Mouse (Mus musculus) intestine, postnatal 0 days (tissue): ENCODE measurements around the gene Satb1. TPM values are rescaled to one million over a fixed set of nuclear protein-coding genes. Genes with fewer than 3 reads are reported as not detected.

ENCODE experiments used
- ATAC-seq: fragments of 200-750 bp; cut with Nextera tagmentation; 2 replicates; pipeline ENCODE4 v1.8.0; 2017; ENCODE audit warnings: mild to moderate bottlenecking, moderate TSS enrichment, moderate library complexity
- H3K27ac ChIP-seq: fragments of 300-500 bp; sonication (generic); 2 replicates; pipeline ENCODE4 v1.5.1; 2014; ENCODE audit warnings: mild to moderate bottlenecking, low read depth, low read length, moderate library complexity
- H3K27me3 ChIP-seq: fragments of 300-500 bp; sonication (generic); replicated peaks from 2 replicates; pipeline ENCODE4 v1.6.1; 2014; ENCODE audit warnings: low read length, mixed read lengths; ENCODE audit not compliant: control insufficient read depth, insufficient read depth
- H3K36me3 ChIP-seq: fragments of 300-500 bp; sonication (generic); 2 replicates; pipeline ENCODE4 v1.6.1; 2014; ENCODE audit warnings: mild to moderate bottlenecking, moderate library complexity; ENCODE audit not compliant: control insufficient read depth, insufficient read depth
- H3K4me1 ChIP-seq: fragments of 300-500 bp; sonication (generic); replicated peaks from 2 replicates; pipeline ENCODE4 v1.6.1; 2014; ENCODE audit warnings: antibody characterized with exemption, low read length, mixed read lengths; ENCODE audit not compliant: control insufficient read depth, insufficient read depth
- H3K4me2 ChIP-seq: fragments of 300-500 bp; sonication (generic); replicated peaks from 2 replicates; pipeline ENCODE4 v1.6.1; 2014; ENCODE audit warnings: low read depth, mild to moderate bottlenecking, moderate library complexity
- H3K4me3 ChIP-seq: fragments of 300-500 bp; sonication (generic); 2 replicates; pipeline ENCODE4 v1.5.1; 2014; ENCODE audit warnings: low read depth, low read length
- H3K9ac ChIP-seq: fragments of 300-500 bp; sonication (generic); 2 replicates; pipeline ENCODE4 v1.6.1; 2014; ENCODE audit warnings: mild to moderate bottlenecking, low read depth, low read length
- H3K9me3 ChIP-seq: fragments of 300-500 bp; sonication (generic); 2 replicates; pipeline ENCODE4 v1.6.1; 2016; ENCODE audit warnings: mixed run types; ENCODE audit not compliant: control insufficient read depth
- CTCF ChIP-seq: sonication (generic); IDR thresholded peaks from 2 replicates; pipeline ENCODE4 v1.5.1; 2016; ENCODE audit warnings: low read depth, mild to moderate bottlenecking, control low read depth, antibody characterized with exemption, moderate library complexity
- WGBS: fragments of 180-500 bp; shearing (Covaris S2); extraction: QIAGEN DNeasy Blood & Tissue Kit; methylation state at CpG from one replicate; pipeline ENCODE4 v1.1.7; 2014; 5-methylcytosine and 5-hydroxymethylcytosine counted together
- polyA plus RNA-seq: library from polyadenylated mRNA; unstranded; fragments of >200 nt; fragmentation: Nextera tagmentation; extraction: Ambion mirVana; gene quantifications from 2 replicates; pipeline ENCODE4 v1.2.1, GENCODE M21; 2015

Satb1 gene
- polyA plus RNA-seq, 1 experiment from 2014 or later, result 2.0 TPM

GRCm38 (mm10) chr17:51812261-51812941, 20.7 kb downstream of the Satb1 start:
- H3K36me3 ChIP-seq, result no peaks in the 10 kb centered on the region
- peak; percentile 28; the same call in 1 of the 2 replicates for ATAC-seq
- peak overlapping the region; percentile 65 for H3K9ac ChIP-seq
- no peak for TF ChIP-seq CTCF
- no peak overlapping the region for H3K27ac ChIP-seq
- H3K9me3 ChIP-seq, result no peaks in the 10 kb centered on the region
- H3K27me3 ChIP-seq, result peaks cover 28% of the 10 kb centered on the region; the same call in 1 of the 2 replicates
- peak overlapping the region; percentile 76 for H3K4me3 ChIP-seq
- WGBS, result 0% methylated on average over 23 of the region's 48 CpGs
- H3K4me2 ChIP-seq, result peak overlapping the region; percentile 98
- no peaks in the 10 kb centered on the region for H3K4me1 ChIP-seq

- Histone ChIP-seq H3K27me3 (peaks cover 28% of the 10 kb centered on the region; the same call in 1 of the 2 replicates), H3K4me1 (no peaks in the 10 kb centered on the region), H3K9ac (no peak overlapping the region), H3K27ac (no peak overlapping the region), H3K4me3 (peak overlapping the region; percentile 76), H3K9me3 (no peaks in the 10 kb centered on the region), H3K36me3 (no peaks in the 10 kb centered on the region), H3K4me2 (peak overlapping the region; percentile 98)
- no peak for ATAC-seq
- 2% methylated on average over 11 of the region's 11 CpGs for WGBS
- TF ChIP-seq CTCF, result no peak
These were observed 21.2 kb downstream of the Satb1 start for GRCm38 (mm10) chr17:51811911-51812260.

DNA sequence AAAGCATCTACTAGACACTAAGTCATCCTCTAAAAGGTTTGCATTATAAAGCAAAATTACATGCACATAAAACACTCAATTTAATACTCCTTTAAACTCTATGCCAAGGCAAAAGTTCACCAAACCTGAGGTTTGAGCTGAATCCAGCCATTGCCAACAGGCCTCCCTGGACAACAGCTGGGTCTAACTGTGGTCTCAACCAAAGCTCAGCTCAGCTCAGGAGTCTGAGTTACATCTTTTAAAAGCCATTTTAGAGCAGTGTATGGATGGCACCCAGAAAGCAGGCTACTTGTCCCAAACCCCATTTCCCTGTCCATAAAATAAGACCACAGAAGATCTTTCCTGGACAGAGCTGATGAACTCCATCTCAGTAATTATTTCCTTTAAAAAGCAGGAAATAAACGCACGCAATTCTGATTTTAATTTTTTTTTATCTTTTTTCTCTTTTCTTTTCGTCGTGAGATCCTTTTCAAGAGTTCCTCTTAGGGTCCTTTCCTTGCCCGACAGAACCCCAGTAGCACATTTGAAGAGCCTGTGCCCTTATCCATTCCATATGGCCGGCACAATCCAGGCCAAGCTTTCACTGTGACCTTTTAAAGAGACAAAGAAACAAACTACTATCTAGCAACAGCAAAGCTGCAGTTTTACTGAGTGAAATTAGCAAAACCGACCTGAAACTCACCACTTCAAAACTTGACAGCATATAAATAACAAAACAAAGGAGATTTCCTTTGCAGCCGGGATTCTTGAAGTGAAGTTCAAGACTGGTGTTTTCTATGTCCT, 21.8 kb downstream of the Satb1 start:
- no peaks in the 10 kb centered on the region for H3K36me3 ChIP-seq
- no peak for ATAC-seq
- H3K9ac ChIP-seq, result no peak overlapping the region
- 12% methylated on average over 8 of the region's 8 CpGs for WGBS
- peak overlapping the region; percentile 98 for H3K4me2 ChIP-seq
- peak overlapping the region; percentile 76 for H3K4me3 ChIP-seq
- TF ChIP-seq CTCF, result no peak
- no peaks in the 10 kb centered on the region for H3K4me1 ChIP-seq
- peaks cover 27% of the 10 kb centered on the region; the same call in 1 of the 2 replicates for H3K27me3 ChIP-seq
- no peak overlapping the region for H3K27ac ChIP-seq
- no peaks in the 10 kb centered on the region for H3K9me3 ChIP-seq

- Histone ChIP-seq H3K36me3 (no peaks in the 10 kb centered on the region), H3K9me3 (no peaks in the 10 kb centered on the region), H3K27me3 (0 out of 2 replicates have a peak, but pooled peaks cover 3% of the 10 kb centered on the region), H3K9ac (no peak overlapping the region), H3K27ac (no peak overlapping the region), H3K4me1 (no peaks in the 10 kb centered on the region), H3K4me2 (no peak overlapping the region), H3K4me3 (no peak overlapping the region)
- 38% methylated on average over 5 of the region's 5 CpGs for WGBS
- no peak for ATAC-seq
- no peak for TF ChIP-seq CTCF
These were observed 25.7 kb downstream of the Satb1 start for GRCm38 (mm10) chr17:51807429-51807828.

DNA sequence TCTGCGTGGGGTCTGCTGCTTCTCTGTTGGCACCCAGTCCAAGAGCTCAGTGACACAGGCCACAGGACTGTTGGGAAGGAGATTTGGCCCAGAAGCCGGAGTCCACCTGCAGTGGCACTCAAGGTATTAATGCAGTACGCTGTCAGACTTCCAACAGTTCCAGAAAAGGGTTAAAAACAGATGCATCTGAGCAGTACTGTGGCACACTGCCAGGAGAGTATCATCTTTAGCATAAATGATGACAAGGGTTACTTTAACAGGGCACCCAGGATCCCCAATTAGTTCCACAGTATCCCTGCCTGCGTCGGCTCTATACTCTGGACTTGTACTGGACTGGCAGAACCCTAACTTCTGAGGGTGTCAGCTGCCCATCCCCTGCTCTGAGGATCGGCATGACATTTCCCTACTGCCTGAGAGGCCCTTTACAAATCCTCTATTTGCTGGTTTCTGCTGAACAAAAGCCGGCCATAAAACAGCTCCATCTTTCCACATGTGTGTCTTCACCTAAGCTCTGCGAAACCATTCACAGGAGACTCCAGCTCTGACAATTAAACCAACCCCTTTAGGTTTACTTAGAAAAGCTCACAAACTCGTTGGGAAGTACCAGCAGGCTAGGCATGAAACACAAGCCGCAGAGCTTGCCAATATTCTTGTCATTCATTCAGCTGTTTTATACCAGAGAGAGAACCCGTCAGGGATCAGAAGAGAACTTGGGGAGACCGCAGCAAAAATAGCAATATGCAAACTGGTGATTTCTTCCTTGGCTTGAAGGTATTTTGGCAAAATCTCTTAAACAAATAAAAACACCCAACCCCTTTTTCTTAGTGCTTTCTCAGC, 26.7 kb downstream of the Satb1 start:
- Histone ChIP-seq H3K4me1 (no peaks in the 10 kb centered on the region), H3K27ac (no peak overlapping the region), H3K9ac (no peak overlapping the region), H3K4me2 (no peak overlapping the region), H3K4me3 (no peak overlapping the region), H3K9me3 (no peaks in the 10 kb centered on the region), H3K36me3 (no peaks in the 10 kb centered on the region), H3K27me3 (no peaks in the 10 kb centered on the region)
- 80% methylated on average over 12 of the region's 12 CpGs for WGBS
- TF ChIP-seq CTCF, result no peak
- ATAC-seq, result no peak

DNA sequence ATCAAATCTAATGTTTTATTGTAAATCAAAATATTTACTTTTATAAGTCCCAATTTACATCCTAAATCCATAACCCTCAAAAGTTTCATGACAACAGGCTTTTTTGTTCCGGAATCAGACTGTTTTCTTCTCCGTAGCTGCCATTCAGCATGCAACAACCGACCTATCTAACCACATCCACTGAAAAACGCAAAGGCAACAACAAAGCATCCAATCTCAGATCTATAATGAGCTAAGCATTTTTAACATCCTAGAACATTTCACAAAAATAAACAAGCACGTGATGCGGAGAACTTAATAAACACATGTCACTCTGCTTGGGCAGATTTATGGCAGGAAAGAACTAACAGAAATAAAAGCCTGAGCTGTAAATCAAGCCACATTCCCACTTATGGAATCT, 32.9 kb downstream of the Satb1 start:
- H3K9me3 ChIP-seq, result no peaks in the 10 kb centered on the region
- no peak overlapping the region for H3K9ac ChIP-seq
- H3K4me2 ChIP-seq, result no peak overlapping the region
- H3K36me3 ChIP-seq, result no peaks in the 10 kb centered on the region
- TF ChIP-seq CTCF, result no peak
- ATAC-seq, result no peak
- WGBS, result 59% methylated on average over 6 of the region's 6 CpGs
- H3K4me3 ChIP-seq, result no peak overlapping the region
- H3K4me1 ChIP-seq, result no peaks in the 10 kb centered on the region
- no peak overlapping the region for H3K27ac ChIP-seq
- H3K27me3 ChIP-seq, result no peaks in the 10 kb centered on the region
